Mouse (Mus musculus): ENCODE measurements at regions not wholly inside any gene's neighbourhood (a gene's known extent, or its start where the extent isn't known, plus 50 kb on each side); places are given as distances from the start of the nearest gene placed in this dataset. TPM values are rescaled to one million over a fixed set of nuclear protein-coding genes. Genes with fewer than 3 reads are reported as not detected.

- Histone ChIP-seq H3K4me1 (ENCODE audit: insufficient read depth) (no peaks in the 10 kb centered on the region), H3K27me3 (ENCODE audit: insufficient read depth, low read length) (no peaks in the 10 kb centered on the region), H3K4me3 (ENCODE audit: low read depth, low read length) (no peak overlapping the region), H3K4me2 (ENCODE audit: low read depth, low read length) (no peak overlapping the region), H3K9me3 (ENCODE audit: low read length) (no peaks in the 10 kb centered on the region), H3K9ac (replicated peaks) (no peak overlapping the region), H3K27ac (ENCODE audit: low read depth) (no peak overlapping the region), H3K36me3 (replicated peaks; ENCODE audit: insufficient read depth, low read length) (no peaks in the 10 kb centered on the region)
- WGBS (ENCODE audit: insufficient replicate concordance): 78% methylated on average over 3 of the region's 3 CpGs
- no peak for ATAC-seq
- DNase-seq: no peak
- TF ChIP-seq CTCF (IDR thresholded peaks at IDR 0.05; ENCODE audit: low read depth): no peak
- TF ChIP-seq EP300 (IDR thresholded peaks at IDR 0.05; ENCODE audit: low read depth): no peak
Measured at GRCm38 (mm10) chr6:22801908-22802307, 73.4 kb upstream of the Ptprz1 start.

- WGBS (ENCODE audit: insufficient replicate concordance): 56% methylated on average over 12 of the region's 12 CpGs
- Histone ChIP-seq H3K4me2 (ENCODE audit: low read depth, low read length) (no peak overlapping the region), H3K4me1 (ENCODE audit: insufficient read depth) (no peaks in the 10 kb centered on the region), H3K9ac (replicated peaks) (no peak overlapping the region), H3K27ac (ENCODE audit: low read depth) (no peak overlapping the region), H3K27me3 (ENCODE audit: insufficient read depth, low read length) (no peaks in the 10 kb centered on the region), H3K36me3 (replicated peaks; ENCODE audit: insufficient read depth, low read length) (no peaks in the 10 kb centered on the region), H3K9me3 (ENCODE audit: low read length) (no peaks in the 10 kb centered on the region), H3K4me3 (ENCODE audit: low read depth, low read length) (no peak overlapping the region)
- DNase-seq: no peak
- TF ChIP-seq CTCF (IDR thresholded peaks at IDR 0.05; ENCODE audit: low read depth) (no peak), EP300 (IDR thresholded peaks at IDR 0.05; ENCODE audit: low read depth) (no peak)
- ATAC-seq: peak; percentile 60
Measured at GRCm38 (mm10) chr6:22802399-22803092, 72.8 kb upstream of the Ptprz1 start.

DNA sequence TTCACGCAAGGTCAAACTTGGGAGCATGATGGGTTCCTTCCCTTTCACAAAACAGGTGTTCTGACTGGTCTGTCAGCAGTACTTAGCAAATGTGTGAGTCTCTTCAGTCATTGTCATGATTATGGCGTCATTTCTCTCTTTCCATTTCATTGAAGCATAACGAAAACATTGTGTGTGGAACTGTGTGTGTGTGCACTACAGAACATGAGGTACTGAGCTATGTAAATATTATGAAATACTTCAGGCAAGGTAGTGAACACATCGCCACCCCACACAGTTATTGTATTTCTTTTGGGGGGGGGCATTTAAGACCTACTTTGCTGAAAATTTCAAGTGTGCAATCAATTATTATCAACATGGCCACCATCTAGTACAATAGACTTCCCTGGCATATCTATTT lies 71.4 kb upstream of the Ptprz1 start:
- Histone ChIP-seq H3K36me3 (replicated peaks; ENCODE audit: insufficient read depth, low read length) (no peaks in the 10 kb centered on the region), H3K27ac (ENCODE audit: low read depth) (no peak overlapping the region), H3K9me3 (ENCODE audit: low read length) (no peaks in the 10 kb centered on the region), H3K9ac (replicated peaks) (no peak overlapping the region), H3K27me3 (ENCODE audit: insufficient read depth, low read length) (no peaks in the 10 kb centered on the region), H3K4me3 (ENCODE audit: low read depth, low read length) (no peak overlapping the region), H3K4me2 (ENCODE audit: low read depth, low read length) (no peak overlapping the region), H3K4me1 (ENCODE audit: insufficient read depth) (no peaks in the 10 kb centered on the region)
- TF ChIP-seq EP300 (IDR thresholded peaks at IDR 0.05; ENCODE audit: low read depth) (no peak), CTCF (IDR thresholded peaks at IDR 0.05; ENCODE audit: low read depth) (no peak)
- ATAC-seq: peak; percentile 85
- no peak for DNase-seq
- WGBS (ENCODE audit: insufficient replicate concordance): 64% methylated on average over 4 of the region's 4 CpGs

DNA sequence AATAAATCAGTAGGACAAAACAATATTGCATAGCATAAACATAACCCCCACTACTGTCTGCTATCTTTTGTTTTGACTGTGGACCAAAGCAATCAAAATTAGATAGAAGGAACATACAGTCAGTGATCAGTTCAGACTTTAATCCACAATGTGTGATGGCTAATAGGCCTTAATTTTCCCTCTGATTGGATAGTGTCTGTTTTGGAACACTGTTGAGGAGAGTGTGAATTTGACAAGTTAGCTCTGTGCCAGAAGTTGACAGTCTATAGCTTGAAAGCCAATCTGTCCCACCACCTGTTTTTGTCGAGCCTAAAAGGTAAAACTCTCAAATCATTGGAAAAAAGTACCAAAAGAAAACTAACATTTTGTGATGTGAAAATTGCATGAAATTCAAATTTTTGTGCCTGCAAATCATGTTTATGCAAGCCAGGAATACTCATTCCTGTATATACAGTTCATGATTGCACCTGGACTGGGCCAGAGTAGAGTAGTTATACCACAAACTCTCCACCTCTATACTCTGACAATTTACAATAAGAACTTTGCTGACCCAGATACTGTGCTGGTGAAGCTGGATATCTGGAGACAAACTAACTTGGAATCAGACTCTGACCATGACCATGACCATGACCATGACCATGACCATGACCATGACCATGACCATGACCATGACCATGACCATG lies 50.1 kb upstream of the Ptprz1 start:
- ATAC-seq (no peak), DNase-seq (no peak)
- 58% methylated on average over 1 of the region's 1 CpGs for WGBS (ENCODE audit: insufficient replicate concordance)
- Histone ChIP-seq H3K36me3 (replicated peaks; ENCODE audit: insufficient read depth, low read length) (no peaks in the 10 kb centered on the region), H3K9me3 (ENCODE audit: low read length) (no peaks in the 10 kb centered on the region), H3K4me3 (ENCODE audit: low read depth, low read length) (no peak overlapping the region), H3K4me2 (ENCODE audit: low read depth, low read length) (no peak overlapping the region), H3K27ac (ENCODE audit: low read depth) (no peak overlapping the region), H3K9ac (replicated peaks) (no peak overlapping the region), H3K4me1 (ENCODE audit: insufficient read depth) (no peaks in the 10 kb centered on the region), H3K27me3 (ENCODE audit: insufficient read depth, low read length) (no peaks in the 10 kb centered on the region)
- TF ChIP-seq EP300 (IDR thresholded peaks at IDR 0.05; ENCODE audit: low read depth): no peak
- TF ChIP-seq CTCF (IDR thresholded peaks at IDR 0.05; ENCODE audit: low read depth): no peak

Small RNAs in the stretch of these regions (microRNA-seq; reads per million reads assigned to microRNA genes)
- not detected for gene Gm25942

Data from liver, postnatal 0 days (tissue).